Mouse (Mus musculus) regulatory T cell (primary cell): ENCODE results near the gene Lrch4.
"Not testable (repeated sequence)": the region's sequence is repeated elsewhere in the genome, so short reads cannot be mapped to it uniquely, and the experiment has no call there.

Source experiments
- in situ Hi-C: fragments of 300-600 bp; cut with MboI, MseI; formaldehyde crosslinking; loops from one replicate; pipeline ENCODE4 v1.15.1; 2025; ENCODE audit warnings: high pct_unique_total_duplicates

The Lrch4 gene

DNA sequence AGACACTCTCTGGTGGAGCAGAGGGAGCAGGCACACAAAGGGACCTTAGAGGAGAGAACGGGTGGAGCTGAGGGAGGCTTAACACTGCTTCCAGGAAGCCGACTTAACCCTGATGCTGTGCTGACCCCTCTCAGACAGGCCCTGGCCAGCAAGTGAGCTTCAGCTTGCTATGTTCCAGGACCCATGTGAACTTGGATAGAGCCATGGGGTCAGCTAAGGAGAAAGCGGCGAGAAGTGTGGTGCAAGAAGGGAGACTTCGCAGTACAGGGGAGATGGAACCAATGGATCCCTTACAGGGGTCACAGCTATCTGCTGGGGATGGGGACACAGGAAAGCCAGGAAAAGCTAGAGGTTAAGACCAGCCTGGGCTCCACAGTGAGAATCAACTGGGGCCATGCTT is 15.8 kb upstream of the Lrch4 start:
- in situ Hi-C loops: no loop called here

DNA sequence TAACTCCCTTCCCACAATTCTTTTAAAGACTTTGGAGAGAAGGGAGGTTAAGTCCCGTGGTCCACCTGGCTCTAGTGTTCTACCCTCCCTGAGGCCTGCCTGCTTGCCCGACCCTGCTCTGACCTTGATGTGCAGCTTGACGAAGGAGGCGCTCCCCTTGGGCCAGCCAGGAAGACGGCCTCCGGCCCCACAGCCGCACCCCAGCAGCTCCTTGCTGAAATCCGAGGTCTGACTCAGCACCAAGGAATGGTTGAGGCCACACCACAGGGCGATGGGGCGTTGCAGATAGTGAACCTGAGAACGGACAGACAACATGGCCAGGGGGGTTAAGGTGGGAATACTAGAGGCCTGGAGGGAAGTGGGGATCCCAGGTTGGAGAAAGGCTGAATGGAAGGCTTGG is 15.4 kb upstream of the Lrch4 start, which contains the start of gene Pcolce:
Gene Pcolce (minus strand): TSS at position 235 of the 400 bp plus-strand sequence.
- in situ Hi-C loops: no loop called here

GRCm38 (mm10) chr5:137614921-137615320 is 14.0 kb upstream of the Lrch4 start:
- in situ Hi-C loops: not testable (repeated sequence)

DNA sequence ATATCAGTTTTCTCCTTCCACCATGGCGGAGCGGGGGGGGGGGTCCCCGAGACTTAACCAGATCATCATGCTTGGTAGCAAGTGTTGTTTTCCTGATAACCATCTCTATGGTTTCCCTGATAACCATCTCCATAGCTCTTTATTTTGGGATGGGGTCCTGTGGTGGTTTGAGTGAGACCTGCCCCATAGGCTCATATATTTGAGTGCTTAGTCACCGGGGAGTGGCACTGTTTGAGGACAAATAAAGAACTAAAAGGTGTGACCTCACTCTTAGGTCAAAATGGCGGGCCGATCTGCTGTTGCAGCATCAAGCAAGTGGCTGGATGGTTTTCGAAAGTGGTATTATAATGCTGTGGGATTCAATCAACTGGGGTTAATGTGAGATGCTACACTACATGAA is 13.6 kb upstream of the Lrch4 start:
- in situ Hi-C loops: no loop called here

DNA sequence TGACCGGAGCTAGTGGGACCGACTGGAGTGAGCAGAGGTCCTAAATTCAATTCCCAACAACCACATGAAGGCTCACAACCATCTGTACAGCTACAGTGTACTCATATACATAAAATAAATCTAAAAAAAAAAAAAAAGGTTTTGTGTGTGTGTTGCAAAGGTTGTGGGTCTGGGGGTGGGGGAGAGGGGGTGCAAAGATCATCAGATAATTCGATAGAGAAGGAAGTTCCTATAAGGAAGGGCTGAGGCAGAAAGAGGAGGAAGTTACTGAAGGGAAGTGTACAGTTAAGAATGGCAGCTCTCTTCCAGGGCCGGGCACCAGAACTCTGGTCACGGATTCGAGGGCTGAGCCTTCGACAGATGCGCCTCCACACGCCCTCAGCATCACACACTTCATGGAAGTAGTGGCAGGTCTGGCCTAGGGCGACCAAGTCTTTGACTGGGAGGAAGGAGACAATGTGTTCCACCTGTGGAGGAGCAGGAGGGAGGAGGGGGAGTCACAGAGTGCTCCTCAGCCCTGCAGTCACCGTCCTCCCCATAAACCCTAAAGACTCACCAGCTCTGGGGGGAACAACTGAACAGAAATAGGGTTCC is 4.9 kb upstream of the Lrch4 start:
- in situ Hi-C loops: no loop called here

GRCm38 (mm10) chr5:137627991-137628390 is 930 bp upstream of the Lrch4 start:
- in situ Hi-C loops: no loop called here

DNA sequence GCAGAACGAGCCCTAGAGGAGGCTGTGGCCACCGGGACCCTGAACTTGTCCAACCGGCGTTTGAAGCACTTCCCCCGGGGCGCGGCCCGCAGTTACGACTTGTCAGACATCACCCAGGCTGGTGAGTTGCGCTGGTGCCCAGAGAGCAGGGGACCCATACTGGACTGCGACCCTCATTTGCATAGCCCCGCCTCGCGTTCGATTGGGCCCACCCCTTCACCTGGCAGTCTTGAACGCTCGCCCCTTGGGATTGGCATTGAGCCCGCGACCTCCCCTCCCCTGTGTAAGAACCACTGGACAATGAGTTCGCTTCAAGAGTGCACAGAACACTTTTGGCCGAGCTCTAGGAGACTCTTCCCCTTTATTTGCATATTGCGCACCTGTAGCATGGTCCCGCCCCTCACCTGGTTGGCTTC is 393 bp downstream of the Lrch4 start:
- in situ Hi-C loops: no loop called here

- in situ Hi-C loops: no loop called here
These were observed 1.1 kb downstream of the Lrch4 start for GRCm38 (mm10) chr5:137629906-137630545.

- in situ Hi-C loops: no loop called here
These were observed 1.7 kb downstream of the Lrch4 start for GRCm38 (mm10) chr5:137630602-137631001.

DNA sequence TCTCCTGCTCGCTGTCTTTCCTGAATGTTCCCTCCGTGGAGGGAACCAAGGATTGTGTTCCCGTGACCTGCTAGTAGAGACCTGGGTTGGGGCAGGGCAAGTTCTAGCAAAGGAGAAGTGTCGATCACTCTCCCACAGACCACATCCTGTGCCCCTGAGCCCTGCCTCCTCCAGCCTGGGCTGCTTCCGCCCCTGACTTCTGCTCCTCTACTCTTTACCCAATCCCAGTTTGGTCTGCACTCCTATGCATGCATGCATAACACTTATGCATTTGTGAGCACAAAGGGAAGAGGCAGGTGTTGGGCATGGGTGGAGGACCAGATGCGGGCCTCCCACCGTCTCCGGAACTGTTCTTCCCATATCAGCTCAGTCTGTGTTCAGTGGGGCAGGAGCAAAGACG is 2.2 kb downstream of the Lrch4 start:
- in situ Hi-C loops: no loop called here

DNA sequence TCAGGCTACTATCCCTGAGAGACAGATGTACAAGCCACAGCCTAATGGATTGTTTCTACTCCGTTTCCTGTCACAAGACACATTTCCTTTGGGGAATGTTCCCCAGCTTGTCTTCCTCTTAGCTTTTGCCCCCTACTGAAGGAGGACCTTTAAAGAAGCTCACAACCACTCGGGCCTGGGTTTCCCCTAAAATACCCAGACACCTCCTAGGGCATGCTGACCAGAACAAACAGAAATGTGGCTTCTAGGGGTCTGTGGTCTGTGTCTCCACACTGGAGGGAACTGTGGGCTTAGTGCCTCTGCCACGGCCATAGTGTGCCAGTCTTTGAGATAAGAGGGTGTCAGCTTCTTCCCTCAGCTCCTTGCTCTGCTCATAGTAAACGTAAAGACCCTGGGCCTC is 2.7 kb downstream of the Lrch4 start:
- in situ Hi-C loops: no loop called here

GRCm38 (mm10) chr5:137633397-137634084 is 4.6 kb downstream of the Lrch4 start:
- in situ Hi-C loops: no loop called here

DNA sequence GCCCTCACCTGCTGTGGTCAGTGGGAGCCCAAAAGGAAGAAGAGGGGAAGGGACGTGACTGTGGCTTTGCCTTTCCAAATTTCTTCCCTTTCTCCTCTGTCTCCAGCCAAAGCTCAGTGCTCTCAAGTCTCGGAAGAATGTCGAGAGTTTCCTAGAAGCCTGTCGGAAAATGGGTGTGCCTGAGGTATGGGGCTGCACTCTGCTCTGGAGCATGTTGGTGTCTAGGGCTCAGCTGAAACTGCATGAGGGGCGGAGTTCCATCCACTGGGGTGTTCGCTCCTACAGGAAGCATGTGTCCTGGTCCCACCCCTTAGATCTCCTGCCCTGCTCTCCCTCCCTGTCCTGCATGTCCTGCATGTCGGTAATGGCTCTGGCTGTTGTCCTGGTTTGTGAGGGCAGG is 10.6 kb downstream of the Lrch4 start:
- in situ Hi-C loops: no loop called here

DNA sequence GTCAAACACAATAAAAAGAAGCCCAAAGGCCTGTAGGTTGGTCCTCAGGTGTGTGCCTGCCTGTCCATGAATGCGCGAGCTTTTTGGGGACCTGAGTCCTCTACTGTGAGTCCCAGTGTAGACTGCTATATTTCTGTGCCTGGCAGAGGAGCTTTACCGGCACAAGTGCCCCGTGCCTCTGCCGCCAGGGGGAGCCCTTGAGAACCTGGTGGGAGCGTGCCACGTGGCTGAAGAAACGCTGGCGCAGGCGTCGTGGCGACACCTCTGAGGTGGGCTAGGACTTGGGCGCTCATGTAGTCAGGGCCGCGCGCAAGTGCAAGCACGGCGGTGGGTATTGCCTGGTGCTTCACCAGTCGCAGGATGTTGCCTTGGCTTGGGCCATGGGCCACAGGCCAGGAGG is 12.1 kb downstream of the Lrch4 start, which contains the start of gene Sap25:
Gene Sap25 (plus strand): TSS at position 281 of the 400 bp plus-strand sequence.
- in situ Hi-C loops: no loop called here

DNA sequence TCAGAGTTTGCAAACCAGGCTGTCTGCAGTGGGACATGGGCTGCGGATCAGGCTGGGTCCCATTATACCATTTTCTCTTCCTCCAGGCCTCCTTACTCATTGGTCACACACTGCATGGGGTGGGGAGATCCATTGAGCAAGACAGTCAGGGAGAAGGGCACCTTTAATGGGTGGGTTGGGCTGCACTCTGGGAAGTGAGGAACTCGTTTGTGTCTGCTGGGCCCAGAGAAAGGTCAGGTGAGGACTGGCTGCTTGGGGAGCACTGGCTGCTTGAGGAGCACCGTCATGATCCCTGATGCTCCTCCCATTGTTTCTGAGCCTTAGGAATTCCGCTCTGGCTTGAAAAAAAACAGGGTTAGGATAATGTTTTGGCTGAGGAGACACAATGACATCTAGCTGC is 14.0 kb downstream of the Lrch4 start:
- in situ Hi-C loops: no loop called here

DNA sequence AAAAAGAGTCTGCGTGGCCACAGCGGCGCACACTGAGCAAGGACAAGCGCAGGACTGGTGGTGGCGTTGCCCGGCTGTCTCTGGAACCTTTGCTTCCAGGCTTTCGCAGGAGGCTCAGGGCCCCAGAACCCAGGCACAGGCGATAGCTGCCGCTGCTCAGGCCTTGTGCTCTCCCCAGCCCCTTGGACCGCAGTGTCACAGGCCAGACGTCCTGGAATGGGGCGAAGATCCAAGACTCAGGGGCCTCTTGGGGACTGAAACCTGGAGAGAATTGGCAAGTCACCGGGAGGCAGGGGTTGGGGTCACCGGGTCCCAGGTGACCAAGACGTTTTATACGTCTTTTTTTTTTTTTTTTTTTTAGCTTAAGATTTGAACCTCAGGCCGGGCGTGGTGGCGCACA is 15.6 kb downstream of the Lrch4 start:
- in situ Hi-C loops: no loop called here

DNA sequence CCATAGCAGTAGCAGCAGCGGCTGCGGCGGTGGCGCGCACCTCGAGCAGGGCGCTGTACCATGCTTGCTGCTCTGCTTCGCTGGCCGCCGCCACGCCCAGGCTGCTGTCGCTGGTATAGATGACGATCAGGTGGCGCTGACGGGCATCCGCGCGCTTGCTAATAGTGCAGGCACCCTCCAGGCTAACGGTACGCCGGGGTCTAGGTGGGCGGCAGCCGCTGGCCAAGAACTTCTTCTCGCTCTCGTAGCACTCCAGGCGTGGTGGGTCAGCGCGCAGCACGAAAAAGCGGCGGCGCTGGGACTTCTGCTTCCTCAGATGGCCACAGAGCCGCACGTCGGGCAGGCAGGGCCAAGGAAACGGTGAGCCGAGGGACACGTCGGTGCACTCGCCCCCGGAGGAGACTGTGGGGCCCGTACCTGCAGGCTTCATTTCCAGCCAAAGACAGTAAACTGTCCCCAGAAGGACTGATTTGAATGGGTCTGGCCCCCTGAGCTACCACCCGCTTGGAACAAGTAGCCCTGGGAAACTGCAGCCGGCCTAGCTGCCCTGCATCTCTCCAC is 16.2 kb downstream of the Lrch4 start:
- in situ Hi-C loops: no loop called here

GRCm38 (mm10) chr5:137645652-137646091 is 16.8 kb downstream of the Lrch4 start, which contains the start of gene Irs3:
Gene Irs3 (minus strand): TSS chr5:137645714.
- in situ Hi-C loops: no loop called here

- in situ Hi-C loops: no loop called here
These were observed 19.1 kb downstream of the Lrch4 start for GRCm38 (mm10) chr5:137647827-137648601.

GRCm38 (mm10) chr5:137649251-137649650 is 20.3 kb downstream of the Lrch4 start:
- in situ Hi-C loops: no loop called here
